Mouse (Mus musculus): Measurements from ENCODE around the gene Crb1.

GRCm38 (mm10) chr1:139210505-139210904 lies 166.4 kb downstream of the Crb1 start:
- TF ChIP-seq USF1 (IDR thresholded peaks at IDR 0.05; ENCODE audit: low read depth) = no peak
- no peak for TF ChIP-seq POLR2A (IDR thresholded peaks at IDR 0.05; ENCODE audit: insufficient read length, low read depth)
- no peak for TF ChIP-seq MYOD1 (IDR thresholded peaks at IDR 0.05; ENCODE audit: control insufficient read depth in 1 of 3, insufficient read length in 2 of 3, low read depth in 2 of 3)
- no peak for TF ChIP-seq SRF (IDR thresholded peaks at IDR 0.05; ENCODE audit: control insufficient read depth, insufficient read length, low read depth)
- TF ChIP-seq POLR2AphosphoS2 (IDR thresholded peaks at IDR 0.05; ENCODE audit: insufficient read length, low read depth) = no peak
- no peak for TF ChIP-seq MAX (IDR thresholded peaks at IDR 0.05; ENCODE audit: low read depth)
- no peak for TF ChIP-seq CEBPB (IDR thresholded peaks at IDR 0.05; ENCODE audit: insufficient read depth, poor library complexity, severe bottlenecking)
- no peak for TF ChIP-seq MYOG (IDR thresholded peaks at IDR 0.05; ENCODE audit: control insufficient read depth in 1 of 3, insufficient read depth in 1 of 3, insufficient read length in 2 of 3, low read depth in 2 of 3)
